Mouse (Mus musculus) gastrocnemius, postnatal 10 days (tissue): ENCODE results near the gene Gm21170. TPM values are rescaled to one million over a fixed set of nuclear protein-coding genes. Genes with fewer than 3 reads are reported as not detected.
"Not testable (repeated sequence)": the region's sequence is repeated elsewhere in the genome, so short reads cannot be mapped to it uniquely, and the experiment has no call there.

Source experiments
- DNase-seq: peaks from one replicate; pipeline ENCODE4 v3.0.0; 2021; ENCODE audit warnings: mixed read lengths
- long read RNA-seq, 2 experiments: library from polyadenylated mRNA; stranded (forward); transcript quantifications; one replicate each; pipeline ENCODE4 v2.0.0; 2021
- total RNA-seq, 2 experiments: library from RNA; stranded (reverse); gene quantifications; 2 replicates each; pipeline ENCODE4 v1.2.3; 2021

Gm21170 gene
- total RNA-seq, result not detected
- long read RNA-seq, experiment 1, result 0 reads
- long read RNA-seq, experiment 2, result 0 reads

DNA sequence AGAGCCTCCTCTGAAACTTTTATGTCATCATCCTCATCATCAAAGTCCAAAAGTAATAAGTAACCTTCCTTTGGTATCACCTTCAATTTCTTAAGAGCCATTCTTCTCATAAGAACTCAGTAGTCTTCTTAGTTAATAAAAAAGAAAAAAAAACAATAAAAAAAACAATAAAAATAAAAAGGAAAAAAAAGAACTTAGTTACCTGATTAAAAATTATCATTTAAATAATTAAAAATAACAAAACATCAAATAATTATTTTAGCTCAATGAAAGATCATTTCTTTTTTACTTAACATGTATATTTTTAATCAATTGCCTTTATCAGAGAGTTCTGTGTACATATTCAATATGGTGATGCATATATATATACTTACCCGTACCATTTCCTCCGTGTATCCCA, at the start of gene Gm21170:
TSS of gene Gm21170 (minus strand) at position 101 of the 400 bp plus-strand sequence.
- not testable (repeated sequence) for DNase-seq

Other genes starting within 250 kb of the Gm21170 start
- gene Gm21256, start 240.1 kb downstream of the Gm21170 start, total RNA-seq, result not detected